Mouse (Mus musculus) neural tube, embryonic 13.5 days (tissue): Measurements from ENCODE around the gene Sat1. TPM values are rescaled to one million over a fixed set of nuclear protein-coding genes. Genes with fewer than 3 reads are reported as not detected.
"Not testable (repeated sequence)": the region's sequence is repeated elsewhere in the genome, so short reads cannot be mapped to it uniquely, and the experiment has no call there.

Source experiments
- ATAC-seq: fragments of 200-750 bp; cut with Nextera tagmentation; 2 replicates; pipeline ENCODE4 v1.8.0; 2017; ENCODE audit warnings: low read depth, mild to moderate bottlenecking, moderate TSS enrichment, moderate library complexity
- H3K27ac ChIP-seq: fragments of 300-500 bp; sonication (generic); replicated peaks from 2 replicates; pipeline ENCODE4 v1.5.1; 2015; ENCODE audit warnings: moderate library complexity, mild to moderate bottlenecking, inconsistent platforms
- H3K27me3 ChIP-seq: fragments of 300-500 bp; sonication (generic); 2 replicates; pipeline ENCODE4 v1.6.1; 2015; ENCODE audit warnings: mild to moderate bottlenecking, inconsistent platforms
- H3K36me3 ChIP-seq: fragments of 300-500 bp; sonication (generic); 2 replicates; pipeline ENCODE4 v1.6.1; 2015; ENCODE audit warnings: mild to moderate bottlenecking, inconsistent platforms
- H3K4me1 ChIP-seq: fragments of 300-500 bp; sonication (generic); replicated peaks from 2 replicates; pipeline ENCODE4 v1.6.1; 2015; ENCODE audit warnings: inconsistent platforms
- H3K4me2 ChIP-seq: fragments of 300-500 bp; sonication (generic); 2 replicates; pipeline ENCODE4 v1.6.1; 2015; ENCODE audit warnings: inconsistent platforms, mild to moderate bottlenecking, moderate library complexity
- H3K4me3 ChIP-seq: fragments of 300-500 bp; sonication (generic); 2 replicates; pipeline ENCODE4 v1.5.1; 2015; ENCODE audit warnings: mild to moderate bottlenecking, inconsistent platforms
- H3K9ac ChIP-seq: fragments of 300-500 bp; sonication (generic); 2 replicates; pipeline ENCODE4 v1.6.1; 2015; ENCODE audit warnings: moderate library complexity, mild to moderate bottlenecking, inconsistent platforms
- H3K9me3 ChIP-seq: fragments of 300-500 bp; sonication (generic); 2 replicates; pipeline ENCODE4 v1.6.1; 2016; ENCODE audit warnings: inconsistent platforms
- WGBS: fragments of 180-500 bp; shearing (Covaris S2); methylation state at CpG from one replicate; pipeline ENCODE4 v1.1.7; 2015; 5-methylcytosine and 5-hydroxymethylcytosine counted together
- polyA plus RNA-seq: library from polyadenylated mRNA; unstranded; fragments of >200 nt; fragmentation: Nextera tagmentation; extraction: Ambion mirVana; gene quantifications from 2 replicates; pipeline ENCODE4 v1.2.1, GENCODE M21; 2015

The Sat1 gene
- 79.9 and 92.8 TPM in 2 replicates for polyA plus RNA-seq

GRCm38 (mm10) chrX:155216271-155216670, at the start of gene Sat1:
TSS of gene Sat1 (minus strand) at chrX:155216449.
- ATAC-seq: peak; percentile 100
- H3K27ac ChIP-seq: 0 out of 2 replicates have a peak within 1 kb of the TSS, but pooled peaks have one; percentile 28
- WGBS: 24% methylated on average over 26 of the region's 26 CpGs

GRCm38 (mm10) chrX:155262915-155263252, 46.6 kb upstream of the Sat1 start:
- Histone ChIP-seq H3K9ac (peak overlapping the region; percentile 70), H3K4me3 (peak overlapping the region; percentile 54), H3K9me3 (no peaks in the 10 kb centered on the region), H3K36me3 (no peaks in the 10 kb centered on the region), H3K27ac (no peak overlapping the region), H3K4me2 (peak overlapping the region; percentile 57), H3K27me3 (no peaks in the 10 kb centered on the region), H3K4me1 (no peaks in the 10 kb centered on the region)
- no peak for ATAC-seq
- WGBS: 62% methylated on average over 1 of the region's 1 CpGs

More at GRCm38 (mm10) chrX:155216271-155216670, at the start of gene Sat1:
- H3K9me3 ChIP-seq: no peaks in the 10 kb centered on the region
- no peaks in the 10 kb centered on the region; the same call in 1 of the 2 replicates for H3K4me1 ChIP-seq
- H3K27me3 ChIP-seq: no peaks in the 10 kb centered on the region
- H3K36me3 ChIP-seq: no peaks in the 10 kb centered on the region
- peak within 1 kb of the TSS; percentile 59 for H3K4me2 ChIP-seq
- peak within 1 kb of the TSS; percentile 74 for H3K9ac ChIP-seq
- H3K4me3 ChIP-seq: peak within 1 kb of the TSS; percentile 50

- Histone ChIP-seq H3K27me3 (no peaks in the 10 kb centered on the region), H3K4me1 (no peaks in the 10 kb centered on the region), H3K9me3 (no peaks in the 10 kb centered on the region), H3K9ac (peak within 1 kb of the TSS; percentile 70), H3K4me2 (peak within 1 kb of the TSS; percentile 57), H3K4me3 (peak within 1 kb of the TSS; percentile 54), H3K27ac (no peak within 1 kb of the TSS; the same call in 1 of the 2 replicates), H3K36me3 (no peaks in the 10 kb centered on the region)
- WGBS: 14% methylated on average over 37 of the region's 37 CpGs
- peak; percentile 99 for ATAC-seq
These were observed 46.1 kb upstream of the Sat1 start, which contains the start of gene Acot9 for GRCm38 (mm10) chrX:155262235-155262914. TSS of gene Acot9 (plus strand) at chrX:155262443.

GRCm38 (mm10) chrX:155256856-155257255, 40.6 kb upstream of the Sat1 start:
- ATAC-seq: no peak
- no peaks in the 10 kb centered on the region for H3K4me1 ChIP-seq
- no peak overlapping the region for H3K9ac ChIP-seq
- no peaks in the 10 kb centered on the region for H3K36me3 ChIP-seq
- H3K9me3 ChIP-seq: no peaks in the 10 kb centered on the region
- H3K27ac ChIP-seq: no peak overlapping the region
- H3K4me2 ChIP-seq: no peak overlapping the region
- H3K4me3 ChIP-seq: no peak overlapping the region
- H3K27me3 ChIP-seq: no peaks in the 10 kb centered on the region

GRCm38 (mm10) chrX:155218277-155218676, 2.0 kb upstream of the Sat1 start:
- H3K27me3 ChIP-seq: no peaks in the 10 kb centered on the region
- H3K36me3 ChIP-seq: no peaks in the 10 kb centered on the region
- H3K4me1 ChIP-seq: no peaks in the 10 kb centered on the region; the same call in 1 of the 2 replicates
- H3K9ac ChIP-seq: no peak overlapping the region
- no peak overlapping the region for H3K4me3 ChIP-seq
- no peak overlapping the region for H3K4me2 ChIP-seq
- H3K9me3 ChIP-seq: no peaks in the 10 kb centered on the region
- H3K27ac ChIP-seq: no peak overlapping the region
- 79% methylated on average over 2 of the region's 2 CpGs for WGBS
- ATAC-seq: no peak

- Histone ChIP-seq H3K27me3 (no peaks in the 10 kb centered on the region), H3K27ac (0 out of 2 replicates have a peak overlapping the region, but pooled peaks have one; percentile 28), H3K9me3 (no peaks in the 10 kb centered on the region), H3K4me2 (peak overlapping the region; percentile 59), H3K9ac (peak overlapping the region; percentile 74), H3K36me3 (no peaks in the 10 kb centered on the region), H3K4me3 (peak overlapping the region; percentile 50), H3K4me1 (no peaks in the 10 kb centered on the region; the same call in 1 of the 2 replicates)
- WGBS: 33% methylated on average over 24 of the region's 24 CpGs
- peak; percentile 89 for ATAC-seq
These were observed 574 bp downstream of the Sat1 start for GRCm38 (mm10) chrX:155215501-155216248.

- no peak overlapping the region for H3K27ac ChIP-seq
- no peak overlapping the region for H3K9ac ChIP-seq
- WGBS: 92% methylated on average over 5 of the region's 5 CpGs
- H3K9me3 ChIP-seq: no peaks in the 10 kb centered on the region
- H3K4me1 ChIP-seq: no peaks in the 10 kb centered on the region; the same call in 1 of the 2 replicates
- H3K36me3 ChIP-seq: no peaks in the 10 kb centered on the region
- no peak overlapping the region for H3K4me3 ChIP-seq
- no peaks in the 10 kb centered on the region for H3K27me3 ChIP-seq
- ATAC-seq: no peak
- peak overlapping the region; percentile 59; the same call in 1 of the 2 replicates for H3K4me2 ChIP-seq
These were observed 1.7 kb downstream of the Sat1 start for GRCm38 (mm10) chrX:155214291-155215136.

- H3K36me3 ChIP-seq: no peaks in the 10 kb centered on the region
- H3K9ac ChIP-seq: no peak overlapping the region
- no peak overlapping the region for H3K4me2 ChIP-seq
- 17% methylated on average over 1 of the region's 1 CpGs for WGBS
- no peak overlapping the region for H3K4me3 ChIP-seq
- no peaks in the 10 kb centered on the region for H3K4me1 ChIP-seq
- H3K27ac ChIP-seq: no peak overlapping the region
- no peaks in the 10 kb centered on the region for H3K9me3 ChIP-seq
- no peaks in the 10 kb centered on the region for H3K27me3 ChIP-seq
- ATAC-seq: no peak
These were observed 7.6 kb downstream of the Sat1 start for GRCm38 (mm10) chrX:155208671-155209070.

GRCm38 (mm10) chrX:155205436-155205835, 10.8 kb downstream of the Sat1 start:
- not testable (repeated sequence) for H3K4me3 ChIP-seq, H3K27ac ChIP-seq, H3K4me1 ChIP-seq, H3K36me3 ChIP-seq, H3K9me3 ChIP-seq, H3K9ac ChIP-seq, H3K4me2 ChIP-seq, ATAC-seq, H3K27me3 ChIP-seq
- 86% methylated on average over 2 of the region's 2 CpGs for WGBS

GRCm38 (mm10) chrX:155202406-155203305, 13.6 kb downstream of the Sat1 start:
- Histone ChIP-seq H3K27me3 (no peaks in the 10 kb centered on the region), H3K27ac (no peak overlapping the region), H3K4me3 (no peak overlapping the region), H3K36me3 (no peaks in the 10 kb centered on the region), H3K4me1 (no peaks in the 10 kb centered on the region), H3K4me2 (no peak overlapping the region), H3K9me3 (no peaks in the 10 kb centered on the region), H3K9ac (no peak overlapping the region)
- ATAC-seq: no peak
- 70% methylated on average over 2 of the region's 2 CpGs for WGBS

GRCm38 (mm10) chrX:155201799-155202198, 14.4 kb downstream of the Sat1 start:
- Histone ChIP-seq H3K27me3 (no peaks in the 10 kb centered on the region), H3K9ac (no peak overlapping the region), H3K4me2 (no peak overlapping the region), H3K4me1 (no peaks in the 10 kb centered on the region), H3K36me3 (no peaks in the 10 kb centered on the region), H3K4me3 (no peak overlapping the region), H3K27ac (no peak overlapping the region), H3K9me3 (no peaks in the 10 kb centered on the region)
- no peak for ATAC-seq
- WGBS: 89% methylated on average over 1 of the region's 1 CpGs
